Mouse (Mus musculus) brown adipose tissue, adult 24 weeks (tissue): ENCODE data around the gene Strada. TPM values are rescaled to one million over a fixed set of nuclear protein-coding genes. Genes with fewer than 3 reads are reported as not detected.
"Not testable (repeated sequence)": the region's sequence is repeated elsewhere in the genome, so short reads cannot be mapped to it uniquely, and the experiment has no call there.

ENCODE experiments used
- H3K27ac ChIP-seq: fragments of 200-500 bp; replicated peaks from 2 replicates; pipeline ENCODE4 v1.5.1; 2012; ENCODE audit warnings: low read depth, mild to moderate bottlenecking, low read length
- H3K4me1 ChIP-seq: fragments of 200-500 bp; 2 replicates; pipeline ENCODE4 v1.6.1; 2012; ENCODE audit warnings: low read length, mixed read lengths; ENCODE audit not compliant: control insufficient read depth, insufficient read depth, insufficient read length
- H3K4me3 ChIP-seq: fragments of 200-500 bp; 2 replicates; pipeline ENCODE4 v1.5.1; 2012; ENCODE audit warnings: low read depth, mild to moderate bottlenecking, low read length, moderate library complexity; ENCODE audit not compliant: insufficient read depth
- polyA plus RNA-seq: library from polyadenylated mRNA; stranded (reverse); fragments of >200 nt; gene quantifications from 2 replicates; pipeline ENCODE4 v1.2.4, GENCODE M21; 2012; ENCODE audit not compliant: missing spikeins, insufficient read depth, insufficient read length

Gene Strada
- polyA plus RNA-seq, 1 experiment, result 9.8 TPM

- Histone ChIP-seq H3K4me1 (peaks cover 3% of the 10 kb centered on the region; the same call in 1 of the 2 replicates), H3K4me3 (no peak overlapping the region), H3K27ac (no peak overlapping the region)
Measured at GRCm38 (mm10) chr11:106154091-106154490, 47.9 kb downstream of the Strada start.

DNA sequence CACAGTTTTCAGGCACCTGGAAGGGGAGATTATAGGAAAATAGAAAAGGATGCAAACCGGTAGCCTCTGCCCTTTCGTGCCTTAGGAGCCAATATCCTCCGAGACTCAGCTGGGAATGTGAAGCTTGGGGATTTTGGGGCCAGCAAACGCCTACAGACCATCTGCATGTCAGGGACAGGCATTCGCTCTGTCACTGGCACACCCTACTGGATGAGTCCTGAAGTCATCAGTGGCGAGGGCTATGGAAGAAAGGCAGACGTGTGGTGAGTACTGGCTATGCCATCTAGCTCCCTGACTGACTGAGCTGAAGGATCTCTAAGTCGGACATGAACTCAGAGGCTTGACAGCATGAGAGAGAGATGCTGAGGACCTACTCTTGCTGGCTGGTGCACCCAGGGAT is 49.8 kb downstream of the Strada start:
- H3K27ac ChIP-seq, result no peak overlapping the region
- H3K4me1 ChIP-seq, result peaks cover under 1% of the 10 kb centered on the region; the same call in 1 of the 2 replicates
- H3K4me3 ChIP-seq, result no peak overlapping the region

DNA sequence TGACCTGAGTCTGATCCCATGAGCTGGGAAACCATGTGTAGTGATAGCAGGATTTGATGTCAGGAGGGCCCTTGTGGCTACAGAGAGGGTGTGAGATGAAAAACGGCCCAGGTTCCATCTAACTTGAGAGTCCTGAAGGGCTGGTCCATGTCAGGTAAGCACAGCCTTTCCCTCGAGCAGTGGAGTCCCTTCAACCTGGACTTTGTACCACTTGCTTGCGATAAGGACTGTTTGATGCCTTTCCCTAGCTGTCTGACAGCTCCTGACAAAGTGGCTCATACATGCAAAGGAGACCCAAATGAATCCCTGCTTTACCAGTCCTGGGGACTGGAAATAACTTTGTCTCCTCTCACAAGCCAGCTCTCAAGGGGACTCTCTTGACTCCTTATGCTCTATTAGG is 50.7 kb downstream of the Strada start:
- no peak overlapping the region for H3K27ac ChIP-seq
- no peaks in the 10 kb centered on the region for H3K4me1 ChIP-seq
- H3K4me3 ChIP-seq, result no peak overlapping the region

GRCm38 (mm10) chr11:106134580-106135528 is 67.1 kb downstream of the Strada start:
- Histone ChIP-seq H3K27ac (peak overlapping the region; percentile 88), H3K4me3 (peak overlapping the region; percentile 43), H3K4me1 (peaks cover 5% of the 10 kb centered on the region)

- Histone ChIP-seq H3K4me3 (no peak overlapping the region), H3K27ac (no peak overlapping the region), H3K4me1 (peaks cover 5% of the 10 kb centered on the region)
Measured at GRCm38 (mm10) chr11:106132516-106132915, 69.5 kb downstream of the Strada start.

DNA sequence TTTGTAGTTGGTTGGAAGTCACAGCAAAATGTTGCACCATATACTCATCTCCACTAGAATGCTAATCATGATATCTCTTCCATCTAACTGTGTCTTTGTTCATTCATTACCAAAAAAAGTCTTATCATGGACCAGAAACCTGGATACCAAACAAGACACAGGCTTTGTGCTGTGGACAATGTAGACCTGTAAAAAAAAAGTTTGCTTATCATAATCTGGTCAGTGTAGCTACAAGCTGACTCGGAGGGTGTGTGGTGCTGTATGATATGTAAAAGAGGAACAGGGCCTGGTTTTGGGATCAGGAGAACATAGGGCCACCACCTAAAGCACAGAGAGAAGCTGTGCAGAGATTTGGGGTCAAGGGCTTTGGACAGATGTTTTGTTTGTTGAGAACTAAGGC is 72.5 kb downstream of the Strada start:
- no peak overlapping the region for H3K4me3 ChIP-seq
- no peaks in the 10 kb centered on the region for H3K4me1 ChIP-seq
- H3K27ac ChIP-seq, result no peak overlapping the region

DNA sequence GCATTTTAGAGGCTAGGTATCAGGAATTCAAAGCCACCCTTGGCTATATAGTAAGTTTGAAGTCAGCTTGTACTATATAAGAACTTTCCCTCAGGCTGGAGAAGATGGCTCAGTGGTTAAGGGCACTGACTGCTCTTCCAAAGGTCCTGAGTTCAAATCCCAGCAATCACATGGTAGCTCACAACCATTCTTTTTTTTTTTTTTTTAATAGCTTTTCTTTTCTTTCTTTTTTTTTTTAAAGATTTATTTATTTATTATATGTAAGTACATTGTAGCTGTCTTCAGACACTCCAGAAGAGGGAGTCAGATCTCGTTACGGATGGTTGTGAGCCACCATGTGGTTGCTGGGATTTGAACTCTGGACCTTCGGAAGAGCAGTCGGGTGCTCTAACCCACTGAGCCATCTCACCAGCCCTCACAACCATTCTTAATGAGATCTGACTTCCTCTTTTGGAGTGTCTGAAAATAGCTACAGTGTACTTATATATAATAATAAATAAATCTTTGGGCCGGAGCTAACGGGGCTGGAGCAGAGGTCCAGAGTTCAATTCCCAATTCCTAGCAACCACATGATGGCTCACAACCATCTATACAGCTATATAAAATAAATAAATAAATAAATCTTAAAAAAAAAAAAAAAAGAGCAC is 75.1 kb downstream of the Strada start:
- H3K27ac ChIP-seq, H3K4me3 ChIP-seq, H3K4me1 ChIP-seq: not testable (repeated sequence)

DNA sequence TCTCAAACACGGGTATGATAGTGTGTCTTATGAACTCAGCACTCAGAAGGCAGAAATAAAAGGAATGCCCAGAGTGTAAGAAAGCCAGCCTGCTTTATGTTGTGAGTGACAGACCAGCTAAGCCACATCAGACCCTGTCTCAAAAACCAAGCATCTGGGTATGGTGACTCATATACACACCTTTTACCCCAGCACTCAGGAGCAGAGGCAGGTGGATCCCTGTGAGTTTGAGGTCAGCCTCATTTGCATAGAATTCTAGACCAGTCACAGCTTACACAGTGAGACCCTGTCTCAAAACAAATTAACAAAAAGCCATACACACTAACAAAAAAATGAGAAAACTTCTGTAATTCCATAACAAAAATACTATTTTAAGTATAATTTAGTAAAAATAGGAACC is 76.1 kb downstream of the Strada start:
- Histone ChIP-seq H3K27ac (no peak overlapping the region), H3K4me3 (no peak overlapping the region), H3K4me1 (peaks cover 3% of the 10 kb centered on the region)

DNA sequence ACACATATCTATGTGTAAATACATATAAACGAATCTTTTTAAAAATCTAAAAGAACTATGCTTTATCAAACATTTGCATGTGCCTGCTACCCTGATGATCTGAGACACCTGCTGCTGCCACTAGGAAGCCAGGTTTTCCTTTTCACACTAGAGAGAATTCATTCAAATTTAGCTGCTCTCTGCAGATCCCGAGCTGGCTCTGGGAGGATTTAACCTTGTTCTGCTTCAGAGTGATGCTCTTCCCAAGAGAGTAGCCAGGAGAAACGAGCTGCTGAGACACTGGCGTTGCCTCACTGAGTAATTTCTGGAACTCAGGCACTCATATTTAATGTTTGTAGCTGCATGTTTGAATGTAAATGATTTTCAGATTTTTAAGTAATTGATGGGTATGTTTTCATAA is 77.2 kb downstream of the Strada start:
- peaks cover 3% of the 10 kb centered on the region for H3K4me1 ChIP-seq
- H3K4me3 ChIP-seq, result no peak overlapping the region
- H3K27ac ChIP-seq, result no peak overlapping the region

- H3K27ac ChIP-seq, result peak overlapping the region; percentile 74
- H3K4me3 ChIP-seq, result no peak overlapping the region
- H3K4me1 ChIP-seq, result peaks cover 3% of the 10 kb centered on the region
Measured at GRCm38 (mm10) chr11:106122736-106123135, 79.2 kb downstream of the Strada start.

- Histone ChIP-seq H3K4me1 (peaks cover 3% of the 10 kb centered on the region), H3K4me3 (no peak overlapping the region), H3K27ac (peak overlapping the region; percentile 74)
Measured at GRCm38 (mm10) chr11:106122221-106122620, 79.7 kb downstream of the Strada start.

Other genes starting within 250 kb of the Strada start
- 1.1 and 2.3 TPM in 2 replicates for gene Cyb561, start 248.8 kb downstream of the Strada start, polyA plus RNA-seq
- gene Ace, start 234.2 kb downstream of the Strada start, polyA plus RNA-seq, result 13.6 and 14.6 TPM in 2 replicates
- gene Ace3, start 207.5 kb downstream of the Strada start, polyA plus RNA-seq, result not detected in 2 replicates
- gene Kcnh6, start 194.0 kb downstream of the Strada start, polyA plus RNA-seq, result not detected in 2 replicates
- 8.4 and 10.1 TPM in 2 replicates for gene Dcaf7, start 165.3 kb downstream of the Strada start, polyA plus RNA-seq
- 48.4 and 53.8 TPM in 2 replicates for gene Taco1, start 136.1 kb downstream of the Strada start, polyA plus RNA-seq
- 8.8 and 10.1 TPM in 2 replicates for gene Map3k3, start 117.6 kb downstream of the Strada start, polyA plus RNA-seq
- gene Gm10840, start 41.3 kb downstream of the Strada start, polyA plus RNA-seq, result not detected in 2 replicates
- gene Limd2, start 41.3 kb downstream of the Strada start, polyA plus RNA-seq, result 3.4 and 6.1 TPM in 2 replicates
- 80.1 and 94.1 TPM in 2 replicates for gene Ccdc47, start 14.2 kb upstream of the Strada start, polyA plus RNA-seq
- 18.9 and 22.2 TPM in 2 replicates for gene Ddx42, start 14.8 kb upstream of the Strada start, polyA plus RNA-seq
- gene Ftsj3, start 53.9 kb upstream of the Strada start, polyA plus RNA-seq, result 14.1 and 15.6 TPM in 2 replicates
- gene Psmc5, start 54.0 kb upstream of the Strada start, polyA plus RNA-seq, result 111 and 116 TPM in 2 replicates
- gene Smarcd2, start 70.8 kb upstream of the Strada start, polyA plus RNA-seq, result 18.7 and 22.3 TPM in 2 replicates
- 0.44 TPM in 1 of 2 replicates, not detected in the other for gene Tcam1, start 74.5 kb upstream of the Strada start, polyA plus RNA-seq
- gene Gh, start 99.7 kb upstream of the Strada start, polyA plus RNA-seq, result not detected in 2 replicates
- gene Cd79b, start 112.6 kb upstream of the Strada start, polyA plus RNA-seq, result 1.7 and 1.9 TPM in 2 replicates
- gene Scn4a, start 151.1 kb upstream of the Strada start, polyA plus RNA-seq, result 1.4 and 2.6 TPM in 2 replicates
- not detected in 2 replicates for gene Prr29, start 163.3 kb upstream of the Strada start, polyA plus RNA-seq
- gene Icam2, start 185.9 kb upstream of the Strada start, polyA plus RNA-seq, result 12.9 and 21.2 TPM in 2 replicates